22 mouse cellular contexts compared by ENCODE assay signal in the genomic region with DNA sequence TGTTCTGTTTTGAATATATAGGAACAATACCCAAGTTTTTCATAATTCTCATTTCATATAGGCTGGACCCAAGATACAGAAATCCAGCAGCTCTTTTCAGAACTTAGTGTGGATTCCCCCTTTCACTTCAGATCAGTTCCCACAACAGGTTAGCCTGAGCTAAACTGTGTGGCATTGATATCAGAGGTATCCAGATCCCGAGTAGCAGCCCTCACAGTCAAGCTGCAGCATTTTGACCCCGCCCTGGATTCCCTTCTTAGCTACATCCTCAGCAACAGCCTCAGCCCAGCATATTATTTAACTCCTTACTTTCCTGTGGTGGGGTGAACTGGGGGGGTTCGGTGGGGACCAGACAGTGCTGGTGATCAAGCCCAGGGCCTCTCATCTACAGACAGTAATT.
DNase-seq lines count a peak whose midpoint lies in the region; ATAC-seq and TF ChIP-seq lines count a peak whose summit lies in the region.
"Had no signal": no experiment of that assay in that cellular context is flagged by ENCODE, and none has a peak within 500 bp of the region (broad histone marks: within the 10 kb centered on the region; RNA-seq: fewer than 3 reads in every experiment).

No protein-coding gene starts in this region.

- WGBS in heart, embryonic 13.5 days, result 32% methylated on average over 3 of the region's 3 CpGs
- WGBS in liver, embryonic 12.5 days (ENCODE audit: insufficient replicate concordance), result 31% methylated on average over 3 of the region's 3 CpGs
- WGBS in thymus, adult 2 months, result 95% methylated on average over 3 of the region's 3 CpGs

- DNase-seq in heart, postnatal 4 days, result no peak
- peak; percentile 71 for DNase-seq in c-Kit-positive CD71-positive TER-119-positive erythroid progenitor cells, embryonic 14.5 days (ENCODE audit: low spot score)
- DNase-seq in thymus, adult 2 months, result no peak
- DNase-seq in kidney, postnatal 10 days, result no peak
- DNase-seq: adrenal gland, postnatal 36 days; cerebellum, adult 18-20 months; cerebellum, postnatal 14 days; gastrocnemius, postnatal 36 days; kidney, postnatal 36 days; layer of hippocampus, postnatal 36 days; lung, postnatal 4 days; thymus, postnatal 14 days had no signal

- H3K9ac ChIP-seq in heart, embryonic 13.5 days, result no peak overlapping the region
- H3K9ac ChIP-seq in liver, embryonic 12.5 days, result no peak overlapping the region
- H3K9ac ChIP-seq: forebrain, embryonic 12.5 days; limb, embryonic 13.5 days; lung, embryonic 15.5 days; neural tube, embryonic 15.5 days had no signal

- peaks cover 33% of the 10 kb centered on the region for H3K4me1 ChIP-seq in heart, embryonic 13.5 days
- H3K4me1 ChIP-seq in liver, embryonic 12.5 days, result peaks cover 91% of the 10 kb centered on the region
- peaks cover 3% of the 10 kb centered on the region; the same call in 1 of the 2 replicates for H3K4me1 ChIP-seq in thymus, adult 2 months (replicated peaks; ENCODE audit: control insufficient read depth, insufficient read depth, low read length)
- H3K4me1 ChIP-seq: lung, embryonic 15.5 days had no signal

- H3K4me3 ChIP-seq in heart, embryonic 13.5 days, result no peak overlapping the region
- no peak overlapping the region for H3K4me3 ChIP-seq in liver, embryonic 12.5 days
- H3K4me3 ChIP-seq in thymus, adult 2 months (ENCODE audit: control insufficient read depth, insufficient read depth, low read length), result no peak overlapping the region
- H3K4me3 ChIP-seq: forebrain, embryonic 12.5 days; limb, embryonic 13.5 days; lung, embryonic 15.5 days; midbrain, embryonic 10.5 days; neural tube, embryonic 15.5 days had no signal

- H3K9me3 ChIP-seq in heart, embryonic 13.5 days, result no peaks in the 10 kb centered on the region
- H3K9me3 ChIP-seq in liver, embryonic 12.5 days (replicated peaks), result no peaks in the 10 kb centered on the region
- H3K9me3 ChIP-seq: forebrain, embryonic 12.5 days; limb, embryonic 13.5 days; lung, embryonic 15.5 days; midbrain, embryonic 10.5 days; neural tube, embryonic 15.5 days had no signal

- no peak for ATAC-seq in heart, embryonic 13.5 days (ENCODE audit: extremely low read depth, insufficient number of reproducible peaks, low FRiP score, low TSS enrichment)
- peak; percentile 89 for ATAC-seq in liver, embryonic 12.5 days
- ATAC-seq in megakaryocyte progenitor cell, adult 5-6 weeks (replicated peaks; ENCODE audit: poor library complexity), result 0 out of 2 replicates have a peak, but pooled peaks have one; percentile 40
- ATAC-seq: intestine, postnatal 0 days; Patski had no signal

- peak overlapping the region; percentile 40 for H3K27ac ChIP-seq in heart, embryonic 13.5 days (replicated peaks)
- H3K27ac ChIP-seq in liver, embryonic 12.5 days, result peak overlapping the region; percentile 32
- no peak overlapping the region for H3K27ac ChIP-seq in thymus, adult 2 months (ENCODE audit: control insufficient read depth, insufficient read depth, low read length)
- H3K27ac ChIP-seq: forebrain, embryonic 12.5 days; limb, embryonic 13.5 days; lung, embryonic 15.5 days; midbrain, embryonic 10.5 days; neural tube, embryonic 15.5 days had no signal

- no peaks in the 10 kb centered on the region for H3K36me3 ChIP-seq in heart, embryonic 13.5 days
- H3K36me3 ChIP-seq in liver, embryonic 12.5 days, result peaks cover 3% of the 10 kb centered on the region; the same call in 1 of the 2 replicates
- no peaks in the 10 kb centered on the region for H3K36me3 ChIP-seq in thymus, adult 2 months (ENCODE audit: control insufficient read depth, insufficient read depth, low read length)
- H3K36me3 ChIP-seq: forebrain, embryonic 12.5 days; limb, embryonic 13.5 days; lung, embryonic 15.5 days; midbrain, embryonic 10.5 days; neural tube, embryonic 15.5 days had no signal

- TF ChIP-seq CTCF in thymus, adult 2 months (IDR thresholded peaks at IDR 0.05; ENCODE audit: borderline replicate concordance, control insufficient read depth, extremely low read depth, insufficient read depth, low read length, poor library complexity), result no peak

- H3K27me3 ChIP-seq in heart, embryonic 13.5 days (replicated peaks), result no peaks in the 10 kb centered on the region
- no peaks in the 10 kb centered on the region for H3K27me3 ChIP-seq in liver, embryonic 12.5 days (replicated peaks)
- no peaks in the 10 kb centered on the region for H3K27me3 ChIP-seq in thymus, adult 2 months (ENCODE audit: control insufficient read depth, insufficient read depth, low read length)
- H3K27me3 ChIP-seq: forebrain, embryonic 12.5 days; limb, embryonic 13.5 days; lung, embryonic 15.5 days; neural tube, embryonic 15.5 days; Patski had no signal

- peak overlapping the region; percentile 36 for H3K4me2 ChIP-seq in heart, embryonic 13.5 days
- H3K4me2 ChIP-seq in liver, embryonic 12.5 days, result peak overlapping the region; percentile 44
- H3K4me2 ChIP-seq: forebrain, embryonic 12.5 days; limb, embryonic 13.5 days; lung, embryonic 15.5 days; neural tube, embryonic 15.5 days had no signal

- TF ChIP-seq POLR2A in thymus, adult 2 months (IDR thresholded peaks at IDR 0.05; ENCODE audit: control insufficient read depth, extremely low read depth, insufficient read depth, low read length, poor library complexity), result no peak
